Mouse (Mus musculus) liver, adult 2 months (tissue): Measurements from ENCODE around the gene Ost4.

ENCODE experiments used
- CTCF ChIP-seq: fragments of 200-500 bp; IDR thresholded peaks from 2 replicates; pipeline ENCODE4 v1.5.1; 2011; ENCODE audit warnings: low read depth, low read length, control low read depth
- POLR2A ChIP-seq: fragments of 200-500 bp; IDR thresholded peaks from 2 replicates; pipeline ENCODE4 v1.6.1; 2011; ENCODE audit warnings: low read length, control low read depth; ENCODE audit not compliant: insufficient read depth; ENCODE audit errors: extremely low read depth

GRCm38 (mm10) chr5:30909300-30909659 lies 1.7 kb upstream of the Ost4 start:
- TF ChIP-seq CTCF (no peak), POLR2A (no peak)
